Mouse (Mus musculus) gastrocnemius, postnatal 10 days (tissue): ENCODE measurements around the gene Pomgnt1. TPM values are rescaled to one million over a fixed set of nuclear protein-coding genes. Genes with fewer than 3 reads are reported as not detected.

Source experiments
- DNase-seq: peaks from one replicate; pipeline ENCODE4 v3.0.0; 2021; ENCODE audit warnings: mixed read lengths
- total RNA-seq, 2 experiments: library from RNA; stranded (reverse); gene quantifications; 2 replicates each; pipeline ENCODE4 v1.2.3; 2021

Gene Pomgnt1
- total RNA-seq, 2 experiments from 2014 or later: 53.7 to 55.1 TPM

DNA sequence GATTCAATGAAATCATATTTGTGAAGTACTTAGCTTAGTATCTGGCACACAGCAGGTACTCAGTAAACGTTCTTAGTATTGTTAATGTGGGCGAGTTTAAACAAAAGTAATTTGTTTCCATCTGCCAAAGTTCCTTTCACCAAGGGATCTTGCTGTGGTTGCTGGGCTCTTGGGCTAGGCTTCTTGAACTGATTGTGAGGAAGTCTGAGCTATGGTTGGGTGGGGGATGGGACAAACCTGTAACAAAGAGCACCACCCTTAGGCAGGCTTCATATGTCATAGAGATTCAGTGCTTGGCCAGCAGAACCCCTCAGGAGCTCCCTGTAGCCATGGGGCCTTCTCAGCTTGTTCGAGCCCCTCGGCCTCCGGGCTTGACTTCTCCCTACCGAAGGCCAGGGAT is 49.4 kb downstream of the Pomgnt1 start, which contains the start of the genes 1700042G07Rik and Gm49337:
1700042G07Rik (plus strand) TSS at position 301 of the 400 bp plus-strand sequence.
Gm49337 (plus strand) TSS at position 313 of the 400 bp plus-strand sequence.
- DNase-seq: no peak

DNA sequence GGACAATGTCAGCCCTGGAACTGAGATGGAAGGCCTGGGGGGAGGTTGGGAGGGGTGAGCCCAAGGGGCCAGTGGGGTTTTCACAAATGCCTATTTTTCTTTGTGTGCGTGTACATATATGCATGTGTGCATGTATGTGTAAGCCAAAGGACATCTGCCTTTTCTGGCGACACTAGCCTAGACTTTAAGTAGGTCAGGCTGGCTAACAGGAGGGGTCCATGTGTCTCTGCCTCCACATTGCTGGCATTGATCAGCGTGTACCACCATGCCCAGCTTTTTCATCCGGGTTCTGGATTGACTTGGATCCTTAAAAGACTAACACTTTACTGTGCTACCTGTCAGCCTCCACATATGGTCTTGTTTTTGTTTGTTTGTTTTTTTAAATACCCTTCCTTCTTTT is 50.1 kb downstream of the Pomgnt1 start:
- DNase-seq: no peak

DNA sequence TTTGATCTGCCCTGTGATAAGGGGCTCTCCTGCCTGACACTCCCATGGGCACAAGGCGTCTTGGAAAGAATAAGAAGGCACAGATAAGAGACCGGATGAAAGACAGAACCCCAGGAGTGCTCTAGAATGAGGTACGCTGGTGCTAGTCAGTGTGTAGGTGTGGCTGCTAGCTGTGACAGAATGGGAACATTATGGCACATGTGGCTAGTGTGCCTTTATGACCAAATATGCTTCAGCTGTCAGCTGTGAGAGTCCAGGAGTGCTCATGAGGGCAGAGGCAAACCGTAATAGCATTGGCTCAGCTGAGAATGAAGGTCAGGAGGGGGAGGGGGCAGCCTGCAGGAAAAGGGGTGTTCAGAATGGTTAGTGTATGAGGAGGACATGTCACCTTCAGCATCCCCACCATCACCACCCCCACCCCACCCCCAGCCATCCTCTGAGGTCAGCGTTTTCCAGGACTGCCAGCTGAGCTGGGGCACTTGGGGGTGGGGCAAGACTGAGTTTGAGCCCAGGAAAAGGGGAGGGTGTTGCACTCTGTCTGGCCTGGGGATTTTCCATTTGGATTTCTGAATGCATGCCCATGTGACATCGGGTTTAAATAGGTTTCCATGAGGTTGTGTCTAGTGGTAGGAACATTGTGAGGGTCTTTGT is 51.0 kb downstream of the Pomgnt1 start:
- no peak for DNase-seq

DNA sequence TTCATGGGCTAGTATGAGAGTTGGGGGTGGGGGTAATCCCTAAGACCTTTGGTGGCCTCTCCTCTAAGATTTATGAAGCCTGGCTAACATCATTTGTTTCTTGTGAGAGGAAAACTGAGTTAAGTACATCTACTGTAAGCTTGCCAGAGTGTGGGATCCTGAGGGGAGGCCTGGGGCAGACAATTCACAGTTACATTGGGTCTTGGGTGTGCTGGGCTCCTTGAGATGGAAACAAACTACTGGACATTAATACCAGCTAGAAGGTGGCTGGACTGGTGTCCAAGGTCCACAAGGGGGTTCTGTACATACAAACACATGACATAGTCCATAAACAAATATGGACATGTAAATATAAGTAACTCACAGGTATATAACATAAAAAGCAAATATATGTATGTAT is 51.5 kb downstream of the Pomgnt1 start:
- DNase-seq: no peak

DNA sequence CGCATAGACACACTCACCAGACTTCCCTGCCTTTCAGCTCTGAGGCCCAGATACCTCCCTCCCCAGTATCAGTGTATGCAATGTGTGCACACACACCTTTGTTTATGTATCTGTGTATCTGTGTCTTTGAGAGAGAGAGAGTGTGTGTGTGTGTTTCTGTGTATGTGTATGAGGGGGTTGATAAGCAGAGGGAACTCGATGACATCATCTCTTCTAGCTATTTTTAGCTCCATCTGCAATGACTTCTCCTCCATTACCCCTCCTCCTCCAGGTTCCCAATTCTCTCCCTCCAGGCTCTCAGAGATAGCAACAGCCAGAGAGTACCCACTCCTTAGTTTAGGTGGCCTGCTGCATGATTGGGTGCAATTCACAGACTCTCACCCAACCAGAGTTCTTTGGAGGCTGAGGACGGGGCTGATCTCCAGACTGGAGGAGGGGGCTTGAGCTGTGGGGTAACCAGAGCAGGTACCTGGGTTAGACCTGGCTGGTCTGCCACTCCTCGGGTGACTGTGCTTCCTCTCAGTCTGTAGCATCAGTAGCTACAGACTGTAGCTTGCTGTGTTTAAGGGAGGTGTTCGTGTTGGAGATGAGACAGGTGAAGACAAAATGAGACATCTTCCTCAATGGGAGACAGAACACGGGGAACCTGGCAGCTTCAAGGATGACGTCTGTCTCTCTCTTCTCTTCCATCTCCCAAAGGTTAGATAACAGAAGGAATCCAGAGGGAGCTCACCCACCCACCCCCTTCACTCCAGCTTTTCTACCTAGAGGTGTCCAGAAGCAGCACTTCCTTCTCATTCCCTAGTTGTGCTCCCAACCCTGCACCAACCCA is 52.3 kb downstream of the Pomgnt1 start:
- no peak for DNase-seq

DNA sequence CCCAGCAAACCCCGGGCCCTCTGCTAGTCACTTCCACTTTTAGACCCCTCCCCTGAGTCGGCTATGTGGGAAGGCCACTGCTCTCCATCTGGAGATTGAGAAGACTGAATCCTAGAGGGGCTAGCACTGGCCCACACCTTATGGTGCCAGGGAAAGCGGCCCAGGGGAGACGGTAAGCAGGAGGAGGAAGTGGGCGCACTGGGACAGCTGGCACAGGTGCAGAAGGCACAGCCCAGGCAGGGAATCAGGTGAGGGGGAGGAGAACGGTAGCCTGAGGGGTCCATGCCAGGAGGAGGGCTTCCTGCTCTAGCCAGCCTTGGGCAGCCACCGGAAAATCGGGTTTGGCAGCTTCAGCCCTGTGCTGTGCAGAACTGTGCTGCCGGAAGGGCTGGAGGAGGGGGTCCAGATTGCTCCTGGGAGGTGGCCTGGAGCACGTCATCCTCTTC is 52.9 kb downstream of the Pomgnt1 start:
- peak; percentile 55 for DNase-seq

DNA sequence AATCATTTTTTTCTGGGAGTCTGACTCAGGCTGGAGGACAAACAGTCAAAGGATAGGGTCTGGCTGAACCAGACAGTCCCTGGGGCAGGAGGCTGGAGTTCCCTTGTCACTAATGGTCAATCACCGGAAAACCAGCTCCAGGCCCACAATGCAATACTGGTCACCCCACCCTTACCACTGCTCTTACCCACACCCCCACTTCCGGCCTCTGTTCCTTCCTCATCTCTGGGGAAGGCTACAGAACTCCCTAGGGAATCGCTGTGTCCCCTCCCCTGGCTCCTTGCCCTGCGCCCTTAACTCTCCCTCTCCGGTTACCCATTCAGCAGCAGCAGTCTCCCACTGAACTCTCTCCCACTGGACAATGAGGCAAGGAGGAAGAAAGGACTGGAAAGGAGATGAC is 53.5 kb downstream of the Pomgnt1 start:
- DNase-seq: peak; percentile 40

DNA sequence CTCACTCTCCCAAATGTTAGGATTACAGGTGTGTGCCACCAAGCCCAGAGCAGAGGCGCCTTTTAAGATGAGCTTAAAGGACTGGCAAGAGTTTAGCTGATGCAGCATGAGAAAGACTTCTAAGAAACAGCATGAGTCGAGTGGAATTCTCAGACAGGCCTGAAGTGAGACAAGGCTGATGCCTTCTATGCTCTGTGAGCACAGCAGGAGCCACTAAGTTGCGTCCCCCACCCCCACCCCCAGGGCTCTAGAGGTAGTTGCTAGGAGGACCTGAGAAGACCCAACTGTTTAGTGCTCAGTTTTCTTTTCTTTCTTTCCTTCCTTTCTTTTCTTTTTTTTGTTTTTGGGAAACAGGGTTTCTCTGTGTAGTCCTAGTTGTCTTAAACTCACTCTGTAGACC is 58.4 kb downstream of the Pomgnt1 start:
- DNase-seq: no peak

DNA sequence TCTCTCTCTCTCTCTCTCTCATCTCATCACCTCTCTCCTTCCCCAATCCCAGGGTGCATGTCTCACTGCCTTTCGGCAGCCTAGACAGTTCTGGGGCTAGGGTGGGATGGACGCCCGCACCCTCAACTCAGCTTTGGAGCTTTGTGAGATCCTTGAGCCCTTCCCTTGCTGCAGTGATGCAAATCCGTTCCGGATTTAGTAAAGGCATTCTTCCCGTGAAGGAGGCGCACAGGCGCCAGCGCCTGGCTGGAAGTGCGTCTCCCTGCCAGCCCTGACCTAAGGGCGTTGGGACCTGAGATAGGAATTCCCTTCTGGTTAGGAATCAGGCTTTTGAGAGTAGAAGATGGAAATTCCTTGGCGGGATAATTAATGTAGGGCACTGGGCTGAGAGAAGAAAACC is 59.1 kb downstream of the Pomgnt1 start:
- DNase-seq: peak; percentile 15

DNA sequence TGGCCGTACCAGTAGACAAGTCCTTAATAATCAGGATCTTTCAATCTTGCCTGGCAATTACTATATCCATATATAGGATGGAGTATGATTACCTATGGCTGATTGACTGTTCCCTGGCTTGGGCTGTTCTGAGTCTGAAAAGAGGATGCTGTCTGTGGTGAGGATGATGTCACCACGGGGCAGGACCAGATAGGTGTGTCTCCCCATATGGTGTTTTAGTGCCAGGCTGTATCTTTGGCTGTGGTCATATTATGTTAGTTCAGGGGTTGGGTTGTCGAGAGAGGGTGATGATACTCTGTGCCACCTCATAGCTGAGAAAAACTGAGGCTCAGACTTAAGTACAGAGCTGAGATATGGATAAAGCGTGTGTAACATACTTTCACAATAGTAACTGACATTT is 61.4 kb downstream of the Pomgnt1 start:
- DNase-seq: no peak

DNA sequence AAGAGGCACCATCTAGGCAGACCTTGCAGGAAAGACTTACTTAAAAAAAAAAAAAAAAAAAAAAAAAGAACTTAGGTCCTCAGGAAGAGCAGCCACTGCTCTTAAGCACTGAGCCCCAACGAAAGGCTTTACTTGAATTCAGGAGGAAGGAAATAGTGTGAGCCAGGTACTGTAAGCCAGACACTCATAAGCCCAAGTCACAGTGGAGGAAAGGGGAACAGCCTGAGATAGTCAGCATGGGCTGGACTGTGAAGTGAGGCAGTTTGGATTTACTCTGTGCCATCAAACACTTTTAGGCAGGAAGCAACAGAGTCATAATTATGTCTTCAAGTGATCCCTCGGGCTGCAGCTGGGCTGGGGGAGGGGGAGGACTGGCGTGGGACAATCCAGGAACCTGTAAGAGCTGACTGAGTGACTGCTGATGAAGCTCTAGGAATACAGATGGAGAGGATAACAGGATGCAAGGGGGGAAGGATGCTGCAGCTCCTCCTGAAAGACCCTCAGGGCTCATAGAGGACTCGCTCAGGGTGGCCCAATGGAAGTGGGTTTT is 68.7 kb downstream of the Pomgnt1 start:
- no peak for DNase-seq

DNA sequence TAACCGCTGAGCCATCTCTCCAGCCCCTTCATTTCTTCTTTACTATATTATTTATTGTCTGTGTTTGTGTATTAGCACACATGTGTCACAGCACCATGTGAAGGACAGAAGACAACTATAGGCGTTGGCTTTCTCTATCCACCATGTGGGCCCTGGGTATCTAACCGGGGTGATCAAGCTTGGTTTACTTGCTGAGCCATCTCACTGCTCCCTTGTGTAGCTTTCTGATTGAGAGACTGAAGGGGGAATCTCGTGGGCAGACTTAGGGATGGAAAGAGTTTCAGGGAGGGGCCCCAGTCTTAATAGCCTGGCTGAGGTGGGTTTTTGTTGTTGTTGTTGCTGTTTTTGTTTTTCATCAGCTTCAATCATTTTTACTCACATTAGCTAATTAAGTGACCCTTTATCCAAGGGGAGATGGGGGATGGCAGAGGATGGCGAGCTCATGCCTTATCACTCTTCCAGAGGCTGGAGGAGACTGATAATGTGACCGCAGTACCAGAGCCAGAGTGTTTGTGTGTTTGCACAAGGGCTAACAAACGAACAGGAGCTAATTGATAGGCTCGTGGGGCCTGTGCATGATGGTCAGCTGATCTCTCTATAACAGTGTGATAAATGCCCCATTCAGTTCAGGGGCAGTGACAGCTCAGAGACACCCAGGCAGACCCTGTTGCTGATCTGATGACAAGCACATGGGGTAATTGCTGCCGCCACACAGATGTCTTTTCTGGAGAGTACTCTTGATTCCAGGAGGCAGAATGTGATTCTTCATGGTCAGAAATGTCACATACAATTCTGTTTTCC is 70.1 kb downstream of the Pomgnt1 start:
- no peak for DNase-seq

DNA sequence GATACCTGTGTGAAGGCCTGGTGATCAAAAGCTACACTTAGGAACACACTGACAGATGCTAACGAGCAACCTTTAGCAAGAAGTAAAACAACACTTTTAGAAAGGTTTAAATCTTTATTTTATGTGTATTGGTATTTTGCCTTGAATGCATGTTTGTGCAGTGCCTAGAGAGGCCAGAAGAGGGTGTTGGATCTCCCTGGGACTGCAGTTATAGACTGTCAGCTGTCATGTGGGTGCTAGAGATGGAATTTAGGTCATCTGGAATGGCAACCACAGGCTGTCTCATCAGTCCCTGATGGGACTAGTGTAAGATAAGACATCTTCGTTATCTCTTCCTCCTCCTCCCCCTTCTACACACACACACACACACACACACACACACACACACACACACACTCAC is 74.8 kb downstream of the Pomgnt1 start:
- no peak for DNase-seq

DNA sequence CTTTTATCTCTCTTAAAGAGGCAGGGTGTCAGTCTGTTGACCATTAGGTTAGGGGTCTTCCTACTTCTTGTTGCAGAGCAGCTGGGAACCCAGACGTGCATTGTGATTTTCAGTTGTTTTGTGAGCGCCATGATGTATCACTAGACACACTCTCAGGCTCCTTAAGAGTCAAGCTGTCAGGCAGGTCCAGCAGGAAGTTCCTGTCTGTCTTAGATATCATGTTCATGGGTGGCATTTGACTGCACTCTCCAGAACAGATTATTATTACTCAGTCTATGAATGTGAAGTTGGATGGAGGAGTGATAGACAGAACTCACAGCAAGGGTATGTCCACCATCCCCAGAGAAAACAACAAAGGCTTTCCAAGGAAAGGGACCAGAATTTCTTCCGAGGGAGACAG is 80.8 kb downstream of the Pomgnt1 start:
- no peak for DNase-seq

DNA sequence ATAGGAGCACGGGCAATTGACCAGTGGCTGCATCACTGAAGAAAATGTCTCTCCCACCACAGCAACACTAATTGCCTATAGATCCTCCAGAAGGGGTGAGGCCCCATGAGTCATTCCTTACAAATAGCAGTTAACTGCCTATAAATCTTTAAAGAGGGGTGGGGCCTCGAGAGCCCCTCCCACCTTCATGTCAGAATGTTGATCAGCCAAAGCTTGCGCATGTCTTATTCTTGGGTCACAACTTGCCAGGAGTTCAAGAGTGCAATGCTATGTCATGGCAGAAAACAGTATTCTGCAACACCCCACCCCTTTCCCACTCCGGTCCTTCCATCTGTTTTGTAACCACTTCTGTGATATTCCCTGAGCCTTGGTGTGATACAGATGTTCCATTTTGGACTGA is 82.9 kb downstream of the Pomgnt1 start:
- no peak for DNase-seq

DNA sequence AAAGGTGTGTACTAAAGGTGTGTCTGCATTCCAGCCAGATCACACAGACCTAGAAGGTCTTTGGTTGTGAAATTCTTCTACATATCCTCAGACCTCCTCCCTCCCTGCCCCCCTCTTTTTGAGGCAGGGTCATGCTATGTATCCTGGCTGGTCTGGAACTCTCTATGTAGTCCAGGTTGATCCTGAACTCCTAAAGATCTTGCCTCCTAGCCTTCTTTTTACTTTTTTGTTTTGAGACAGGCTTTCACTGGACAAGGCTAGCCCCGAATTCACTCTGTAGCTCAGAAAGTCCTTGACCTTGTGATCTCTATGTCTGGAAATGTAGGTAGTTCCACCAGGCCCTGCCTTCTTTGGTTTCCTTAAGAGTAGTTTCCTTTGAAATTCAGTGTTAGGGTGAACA is 85.3 kb downstream of the Pomgnt1 start:
- DNase-seq: no peak

Other genes with a start within 250 kb of the Pomgnt1 start
- gene Kncn, start 239.4 kb upstream of the Pomgnt1 start, total RNA-seq: not detected
- not detected for gene 6430628N08Rik, start 233.2 kb upstream of the Pomgnt1 start, total RNA-seq
- not detected for gene Dmbx1, start 183.9 kb upstream of the Pomgnt1 start, total RNA-seq
- gene Faah, start 105.9 kb upstream of the Pomgnt1 start, total RNA-seq: under 1 TPM; 0.68 to 0.75 TPM
- gene Nsun4, start 70.0 kb upstream of the Pomgnt1 start, total RNA-seq: 10 to 100 TPM; 12.4 to 12.9 TPM
- gene Uqcrh, start 48.8 kb upstream of the Pomgnt1 start, total RNA-seq: 100 to 1,000 TPM; 741 to 954 TPM
- 10 to 100 TPM; 26.8 to 31.2 TPM for gene Lrrc41, start 48.6 kb upstream of the Pomgnt1 start, total RNA-seq
- 1 to 10 TPM; 2.2 to 3.6 TPM for gene Rad54l, start 150 bp upstream of the Pomgnt1 start, total RNA-seq
- 10 to 100 TPM in 1 of 2 experiments, 1 to 10 TPM in 1; 9.6 to 14.5 TPM for gene Lurap1, start 27.5 kb downstream of the Pomgnt1 start, total RNA-seq
- not detected for gene Tspan1, start 43.8 kb downstream of the Pomgnt1 start, total RNA-seq
- gene 1700042G07Rik, start 49.5 kb downstream of the Pomgnt1 start, total RNA-seq: not detected
- not detected for gene Gm49337, start 49.5 kb downstream of the Pomgnt1 start, total RNA-seq
- 10 to 100 TPM in 1 of 2 experiments, 1 to 10 TPM in 1; 9.3 to 11.9 TPM for gene Pik3r3, start 97.8 kb downstream of the Pomgnt1 start, total RNA-seq